Mouse (Mus musculus) heart, adult 2 months (tissue): ENCODE measurements at regions not wholly inside any gene's neighbourhood (a gene's known extent, or its start where the extent isn't known, plus 50 kb on each side); places are given as distances from the start of the nearest gene placed in this dataset.

Experiments used
- CTCF ChIP-seq: fragments of 200-600 bp; IDR thresholded peaks from 2 replicates; pipeline ENCODE4 v1.8.1; 2022; ENCODE audit warnings: antibody characterized with exemption, mild to moderate bottlenecking, moderate library complexity
- POLR2A ChIP-seq: fragments of 200-500 bp; IDR thresholded peaks from 2 replicates; pipeline ENCODE4 v1.6.1; 2011; ENCODE audit warnings: mild to moderate bottlenecking, low read depth, low read length, control low read depth; ENCODE audit not compliant: insufficient read depth

DNA sequence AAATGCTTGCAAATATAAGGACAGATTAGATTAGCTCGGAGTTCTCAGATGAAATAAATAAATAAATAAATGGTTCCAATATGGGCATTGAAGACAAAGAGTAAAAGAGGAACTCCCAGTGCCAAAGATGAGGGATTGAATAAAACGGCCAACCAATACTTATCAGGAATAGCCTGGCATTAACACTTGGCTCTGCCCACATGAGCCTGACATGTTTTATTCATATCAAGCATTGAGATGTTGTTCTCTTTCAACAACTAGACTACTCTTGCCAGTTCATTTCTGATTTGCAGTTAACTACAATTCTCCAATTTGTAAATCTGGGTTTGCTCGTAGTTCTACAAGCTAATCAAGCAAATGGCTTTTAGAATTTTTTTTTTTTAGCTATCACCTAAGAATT lies 546.4 kb downstream of the Efnb2 start:
- no peak for TF ChIP-seq CTCF
- TF ChIP-seq POLR2A, result no peak
